Mouse (Mus musculus): Measurements from ENCODE around the gene Atxn1.

The Atxn1 gene

DNA sequence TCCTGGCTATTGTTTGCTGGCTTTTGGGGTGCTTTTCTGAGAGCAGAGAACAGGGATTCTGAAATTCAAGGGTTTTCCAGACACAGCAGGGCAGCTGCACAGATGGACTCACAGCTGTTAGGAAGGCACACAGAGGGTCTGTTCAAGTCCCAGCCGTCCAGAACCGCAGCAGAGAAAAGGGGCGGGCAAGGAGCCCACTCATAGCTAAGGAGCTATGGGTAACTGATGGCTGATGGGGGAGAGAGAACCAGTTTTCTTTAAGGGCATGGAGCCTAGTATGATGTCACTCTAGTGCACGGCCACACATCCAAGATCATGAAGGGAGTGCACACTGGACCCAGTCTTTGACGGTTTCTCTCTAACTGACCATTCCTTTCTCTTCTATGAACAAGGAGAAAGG is 200.5 kb downstream of the Atxn1 start:
- DNase-seq = peak in 1 of 2 experiments; percentile 17

- peak; percentile 66 to 75 for DNase-seq
Observed at GRCm38 (mm10) chr13:45762278-45762677, 202.5 kb downstream of the Atxn1 start.

GRCm38 (mm10) chr13:45754483-45754882 is 210.3 kb downstream of the Atxn1 start:
- no peak for DNase-seq

- DNase-seq = no peak
Observed at GRCm38 (mm10) chr13:45752498-45752897, 212.3 kb downstream of the Atxn1 start.

GRCm38 (mm10) chr13:45751231-45751630 is 213.6 kb downstream of the Atxn1 start:
- peak in 1 of 2 experiments; percentile 13 for DNase-seq

- no peak for DNase-seq
Observed at GRCm38 (mm10) chr13:45750627-45751026, 214.2 kb downstream of the Atxn1 start.

DNA sequence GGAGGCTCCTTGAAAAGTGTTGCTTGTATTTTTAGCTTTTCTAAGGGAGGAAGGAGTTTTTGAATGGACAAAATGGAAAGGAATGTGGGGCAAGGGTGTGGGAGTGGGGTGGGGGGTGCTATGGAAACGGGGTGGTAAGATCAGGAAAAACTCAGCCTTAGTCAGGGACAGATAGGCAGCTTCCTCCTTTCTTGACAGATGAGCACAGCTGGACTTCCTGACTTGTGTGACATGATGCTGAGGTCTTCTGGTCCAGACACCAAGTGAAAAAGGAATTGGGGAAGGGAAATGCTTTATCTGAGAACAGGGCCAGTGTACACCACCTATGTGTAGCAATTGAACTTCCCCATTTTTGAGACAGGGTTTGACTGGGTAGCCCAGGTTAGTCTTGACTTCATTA is 214.9 kb downstream of the Atxn1 start:
- DNase-seq = no peak

DNA sequence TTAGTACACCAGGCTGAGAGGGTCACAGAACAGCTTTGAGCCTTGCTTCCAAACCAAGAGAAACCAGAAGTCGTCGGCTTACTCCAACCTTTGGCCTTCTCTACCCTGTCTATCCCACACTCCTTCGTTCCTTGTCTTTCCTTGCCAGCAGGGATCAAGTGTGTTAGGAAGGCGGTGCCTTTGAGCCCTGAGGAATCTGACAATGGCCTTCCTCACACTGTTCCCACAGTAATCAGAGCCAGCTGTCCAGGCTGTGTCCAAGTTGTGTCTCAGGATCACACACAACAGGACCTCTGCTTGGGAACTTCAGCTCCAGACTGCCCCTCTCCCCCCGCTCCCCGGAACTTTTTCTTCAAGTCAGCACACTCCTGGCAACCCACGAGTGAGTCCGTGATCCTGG is 215.6 kb downstream of the Atxn1 start:
- no peak for DNase-seq

- DNase-seq = no peak
Observed at GRCm38 (mm10) chr13:45748691-45749090, 216.1 kb downstream of the Atxn1 start.

GRCm38 (mm10) chr13:45745851-45746773 is 218.7 kb downstream of the Atxn1 start:
- DNase-seq = peak; percentile 18 to 19

DNA sequence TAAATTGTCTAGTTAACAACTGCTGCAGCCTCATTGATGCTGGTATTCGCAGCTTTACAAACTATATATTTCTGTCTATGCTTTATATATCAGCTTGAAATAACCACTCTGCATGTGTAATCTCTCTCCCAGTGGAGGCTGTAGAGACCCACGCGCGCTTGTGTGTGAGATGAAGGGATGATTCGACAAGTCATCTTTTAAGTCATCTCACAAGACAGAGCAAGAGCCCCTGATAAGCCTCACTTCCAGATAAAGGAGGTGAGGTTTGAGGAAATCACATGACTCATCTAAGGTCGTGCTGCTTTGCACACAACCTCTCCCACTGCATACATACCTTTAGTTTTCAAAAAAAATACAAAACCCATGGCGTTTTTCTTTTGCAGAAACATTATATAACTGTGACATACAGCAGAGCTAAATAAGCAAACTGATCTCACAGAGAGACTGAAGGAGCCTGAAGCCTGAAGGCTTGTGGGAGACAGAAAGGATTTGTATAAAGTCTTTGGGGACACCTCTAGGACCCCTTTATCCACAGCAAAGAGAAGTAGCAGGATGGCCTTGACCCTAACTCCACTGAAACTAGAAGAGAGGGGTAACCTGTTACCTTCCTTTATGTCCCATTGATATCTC is 219.9 kb downstream of the Atxn1 start:
- no peak for DNase-seq

GRCm38 (mm10) chr13:45743848-45744247 is 221.0 kb downstream of the Atxn1 start:
- DNase-seq = no peak

DNA sequence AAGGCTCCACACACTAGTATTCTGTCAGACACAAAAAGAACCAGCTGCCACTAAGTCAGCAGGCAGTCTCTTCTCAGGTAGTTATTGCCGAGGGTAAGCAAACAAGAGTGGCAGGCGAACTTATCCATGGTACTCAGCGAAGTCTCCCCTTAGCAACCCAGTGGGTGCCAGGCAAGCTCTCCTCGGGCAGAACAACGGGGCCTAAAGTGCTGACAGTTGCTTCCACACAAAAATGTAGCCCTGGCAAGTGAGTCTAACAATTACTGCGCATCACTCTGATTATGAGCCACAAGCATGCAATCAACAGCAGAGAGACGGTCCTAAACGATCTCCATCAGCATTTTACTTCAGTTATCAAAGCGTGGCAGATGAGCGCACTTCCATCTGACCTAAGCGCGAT is 224.4 kb downstream of the Atxn1 start:
- DNase-seq = no peak

DNA sequence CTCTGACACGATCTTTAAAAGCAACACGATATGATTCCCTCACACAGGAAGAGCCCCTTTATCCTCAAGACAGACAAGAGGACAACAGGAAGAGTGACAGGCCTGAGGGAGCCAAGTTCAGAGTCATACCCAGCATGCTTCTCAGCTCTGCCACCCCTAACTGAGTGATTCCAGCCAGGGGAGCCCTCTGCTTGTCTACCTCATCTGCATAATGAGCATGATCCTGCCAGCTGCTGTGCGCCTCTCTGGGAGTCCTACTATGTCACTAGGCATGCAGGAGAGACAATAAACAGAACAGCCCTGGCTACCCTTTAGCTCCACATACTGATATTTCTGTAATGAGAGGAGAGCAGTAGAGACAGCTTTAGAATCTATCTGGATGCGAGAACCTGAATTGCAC is 228.6 kb downstream of the Atxn1 start:
- DNase-seq = no peak

DNA sequence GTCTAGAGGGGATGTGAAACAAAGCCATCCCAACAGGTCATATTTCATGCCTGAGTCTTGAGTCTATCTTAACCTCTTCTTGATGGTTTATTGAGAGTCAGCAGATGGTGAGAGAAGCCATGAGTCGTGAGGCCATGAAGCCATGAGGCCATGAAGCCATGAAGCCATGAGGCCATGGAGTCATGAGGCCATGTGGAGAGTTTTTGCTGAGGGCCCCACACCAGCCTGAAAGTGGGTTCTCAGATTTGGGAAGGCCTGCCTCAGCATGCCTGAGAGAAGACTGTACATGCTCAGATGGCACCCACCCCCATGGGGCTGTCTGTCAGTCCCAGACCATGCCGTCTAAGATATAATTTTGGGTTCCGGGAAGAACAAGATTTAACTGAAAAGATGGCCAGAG is 229.0 kb downstream of the Atxn1 start:
- no peak for DNase-seq

DNA sequence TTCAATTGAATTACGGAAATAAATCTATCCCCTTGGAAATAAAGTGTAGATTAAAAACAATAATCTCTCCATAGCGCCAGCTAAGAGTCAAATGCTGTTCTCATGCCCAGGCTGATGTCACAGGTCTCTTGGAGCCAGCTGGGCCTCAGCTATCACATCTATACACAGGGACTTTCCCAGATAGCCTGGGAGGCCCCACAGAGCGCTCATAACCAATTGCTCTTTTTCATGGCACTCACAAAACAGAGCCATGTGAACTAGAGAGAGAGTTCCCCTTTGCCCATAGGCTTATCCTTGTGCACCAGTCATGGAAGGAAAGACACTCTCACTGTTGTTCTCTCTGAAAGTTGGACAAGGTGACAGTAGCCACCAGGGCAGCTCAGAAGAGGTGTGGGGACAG is 230.3 kb downstream of the Atxn1 start:
- no peak for DNase-seq

DNA sequence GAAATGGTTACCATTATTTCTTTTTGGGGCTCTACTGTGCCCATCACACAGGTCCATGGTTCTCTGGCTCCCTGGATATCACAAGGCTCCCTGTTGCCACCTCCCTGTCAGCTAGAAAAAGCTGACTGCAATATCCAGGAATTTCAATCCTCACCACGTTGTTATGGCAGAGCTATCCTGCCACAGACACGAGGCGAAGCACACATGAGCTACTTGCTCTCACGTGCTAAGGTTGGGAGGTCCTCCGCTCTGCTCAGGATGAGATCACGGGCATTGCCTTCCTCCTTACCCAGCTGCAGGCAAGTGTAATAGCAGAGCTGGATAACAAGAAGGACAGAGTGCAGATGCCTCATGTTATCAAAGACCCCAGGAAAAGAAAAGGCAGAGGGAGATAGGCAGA is 232.2 kb downstream of the Atxn1 start:
- DNase-seq = no peak

- peak; percentile 19 to 30 for DNase-seq
Observed at GRCm38 (mm10) chr13:45726917-45727316, 237.9 kb downstream of the Atxn1 start.

DNA sequence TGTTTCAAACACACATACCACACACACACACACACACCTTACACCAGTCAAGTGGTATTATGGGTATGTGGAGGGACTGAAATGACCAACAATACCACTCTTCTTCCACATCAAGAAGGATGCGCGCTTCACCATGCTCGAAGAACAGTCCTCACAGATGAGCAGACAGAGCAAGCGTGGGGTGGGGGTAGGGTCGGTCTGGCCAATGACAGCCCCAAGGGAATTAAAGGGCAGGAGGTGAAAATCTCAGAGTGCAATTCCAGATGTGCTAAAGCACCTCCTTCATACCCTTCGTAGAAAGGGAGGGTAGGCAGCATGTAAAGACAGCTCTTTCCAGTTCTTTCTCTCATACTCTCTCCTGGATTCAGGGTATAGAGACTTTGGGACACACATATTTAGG is 238.6 kb downstream of the Atxn1 start:
- DNase-seq = no peak

DNA sequence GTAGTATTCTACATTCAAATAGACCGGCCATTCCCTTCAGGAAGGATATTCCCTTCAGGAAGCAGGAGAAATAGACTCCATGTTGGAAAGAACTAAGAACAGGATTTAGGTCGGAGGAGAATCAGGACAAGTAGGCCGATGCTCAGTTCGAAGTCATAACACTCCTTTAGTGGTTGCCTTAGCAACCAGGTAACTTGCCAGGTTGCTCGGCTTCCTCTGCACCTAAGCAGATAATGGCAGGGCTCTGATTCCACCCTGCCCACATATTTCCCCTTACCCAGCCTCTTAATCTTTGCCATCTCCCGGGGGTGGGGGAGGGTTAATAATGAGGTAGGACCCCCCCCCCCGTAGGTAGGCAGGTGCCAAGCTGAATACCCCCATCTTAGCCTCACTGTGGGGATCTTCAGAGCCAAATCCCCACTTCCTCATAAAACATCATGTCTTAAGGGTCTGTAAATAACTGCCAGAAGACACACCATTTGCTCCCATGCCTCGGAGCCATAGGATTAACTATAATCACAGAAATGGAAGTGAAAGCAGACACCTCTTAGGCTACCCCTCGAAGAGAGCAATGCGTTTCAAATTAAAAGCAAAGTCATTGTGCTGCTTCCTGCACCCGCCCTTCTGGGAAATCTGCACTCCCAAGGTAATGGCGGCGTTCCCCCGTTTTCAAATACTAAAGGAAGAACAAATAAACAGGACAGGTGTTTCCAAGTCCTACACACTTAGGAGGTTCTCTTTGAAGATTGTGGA is 240.1 kb downstream of the Atxn1 start:
- DNase-seq = peak; percentile 11 to 16

GRCm38 (mm10) chr13:45722885-45723284 is 241.9 kb downstream of the Atxn1 start:
- no peak for DNase-seq

- DNase-seq = peak; percentile 37 to 55
Observed at GRCm38 (mm10) chr13:45721621-45722020, 243.2 kb downstream of the Atxn1 start.

DNA sequence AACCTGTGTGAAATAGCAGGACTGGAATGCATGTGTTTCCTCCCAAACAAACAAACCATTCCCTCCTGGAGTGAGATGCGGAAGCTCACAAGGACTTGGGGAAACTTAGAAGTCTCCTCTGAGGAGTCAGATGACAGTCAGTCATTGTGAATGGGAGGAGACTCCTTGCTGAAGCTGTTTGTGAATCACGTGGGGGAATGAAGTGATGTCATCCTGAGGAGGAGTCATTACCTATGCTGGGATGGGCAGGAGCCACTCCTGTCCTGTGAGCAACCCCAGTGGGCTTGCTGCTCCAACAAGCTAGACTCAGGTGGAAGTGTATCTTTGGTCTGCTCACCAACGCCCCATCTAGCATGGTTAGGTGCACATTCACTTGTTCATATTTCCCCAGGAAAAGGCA is 246.0 kb downstream of the Atxn1 start:
- DNase-seq = no peak

Data from cerebellum, postnatal 14 days (tissue).